Mouse (Mus musculus) adrenal gland, adult 8-10 months (tissue): ENCODE data around the gene Serinc4. TPM values are rescaled to one million over a fixed set of nuclear protein-coding genes. Genes with fewer than 3 reads are reported as not detected.
"Not testable (repeated sequence)": the region's sequence is repeated elsewhere in the genome, so short reads cannot be mapped to it uniquely, and the experiment has no call there.

ENCODE experiments used
- DNase-seq: peaks from one replicate; pipeline ENCODE4 v3.0.0; 2022
- total RNA-seq, 4 experiments: library from RNA; stranded (reverse); gene quantifications; 2 replicates each; pipeline ENCODE4 v1.2.4; 2022

Serinc4 gene
- total RNA-seq: under 1 TPM; 0.20 to 0.75 (median 0.28) TPM

DNA sequence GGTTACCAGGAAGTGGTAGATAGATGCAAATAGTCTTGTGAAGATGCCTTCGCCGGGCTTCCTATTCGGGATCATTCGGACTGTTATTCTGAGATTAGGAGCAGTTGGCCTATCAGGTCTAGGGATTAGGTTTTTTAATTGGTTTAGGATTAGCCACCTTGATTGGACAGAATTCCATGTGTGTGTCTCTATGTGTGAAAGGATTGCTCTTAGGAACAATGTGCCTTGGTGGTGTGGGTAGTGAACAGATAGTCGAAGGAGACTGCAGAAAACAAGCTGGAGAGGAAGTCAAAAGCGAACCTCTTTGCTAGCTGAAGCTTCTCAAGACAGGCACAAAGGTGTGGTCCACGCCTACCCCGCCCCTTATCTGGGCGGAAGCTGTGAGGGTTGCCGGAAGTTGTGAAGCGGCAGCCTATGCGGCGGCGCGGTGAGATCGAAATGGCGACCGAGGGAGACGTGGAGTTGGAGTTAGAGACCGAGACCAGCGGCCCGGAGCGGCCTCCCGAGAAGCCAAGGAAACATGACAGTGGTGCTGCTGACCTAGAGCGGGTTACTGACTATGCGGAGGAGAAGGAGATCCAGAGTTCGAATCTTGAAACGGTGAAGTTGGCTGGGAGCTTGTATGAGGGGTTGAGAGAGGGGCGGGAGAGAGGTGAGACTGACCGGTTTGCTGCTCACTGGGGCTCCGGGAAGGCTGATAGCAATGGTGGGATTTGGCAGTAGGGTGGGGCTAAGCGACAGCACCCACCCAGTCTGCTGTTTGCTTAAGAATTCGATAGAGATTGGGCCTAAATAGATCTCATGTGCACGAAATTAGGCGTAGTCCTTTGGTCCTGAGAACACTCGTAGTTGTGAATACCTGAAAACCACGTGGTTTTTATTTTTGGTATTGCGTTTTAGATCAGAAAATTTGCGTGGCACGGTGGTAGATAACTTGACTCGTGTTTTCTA lies at the start of gene Serinc4:
Gene Serinc4, minus strand, starts transcription at position 90 of the 951 bp plus-strand sequence.
- DNase-seq: peak; percentile 81

DNA sequence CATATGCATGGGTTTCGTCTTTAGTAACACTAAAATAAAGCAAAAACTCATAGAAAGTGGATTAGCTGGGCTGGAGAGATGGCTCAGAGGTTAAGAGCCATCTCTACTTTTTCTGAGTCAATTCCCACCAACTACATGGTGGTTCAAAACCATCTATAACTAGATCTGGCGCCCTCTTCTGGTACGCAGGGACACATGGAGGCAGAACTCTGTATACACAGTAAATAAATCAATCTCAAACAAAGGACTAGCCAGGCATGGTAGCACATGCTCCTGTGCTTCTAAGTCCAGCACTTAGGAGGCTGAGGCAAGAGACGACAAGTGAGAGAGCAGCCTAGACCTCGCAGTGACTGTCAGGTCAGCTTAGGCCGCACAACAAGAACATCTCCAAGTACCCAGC lies 45.0 kb upstream of the Serinc4 start:
- DNase-seq: not testable (repeated sequence)

DNA sequence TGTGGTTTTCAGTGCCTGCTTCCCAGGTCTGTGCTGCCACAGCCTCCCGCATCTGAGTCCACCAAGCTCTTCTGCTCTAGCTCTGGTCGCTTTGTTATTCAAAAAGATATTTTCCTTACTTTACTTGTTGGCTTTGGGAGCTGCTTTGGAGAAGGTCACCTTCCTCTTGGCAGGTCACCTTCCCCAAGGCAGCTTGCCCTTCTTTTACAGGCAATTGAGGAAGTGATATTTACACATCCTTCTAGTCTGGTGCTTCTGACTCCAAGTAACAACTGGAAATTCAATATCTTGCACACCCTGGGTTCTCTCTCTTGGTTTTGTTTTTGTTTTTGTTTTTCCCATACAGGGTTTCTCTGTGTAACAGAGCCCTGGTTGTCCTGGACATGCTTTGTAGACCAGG lies 27.8 kb upstream of the Serinc4 start:
- not testable (repeated sequence) for DNase-seq

DNA sequence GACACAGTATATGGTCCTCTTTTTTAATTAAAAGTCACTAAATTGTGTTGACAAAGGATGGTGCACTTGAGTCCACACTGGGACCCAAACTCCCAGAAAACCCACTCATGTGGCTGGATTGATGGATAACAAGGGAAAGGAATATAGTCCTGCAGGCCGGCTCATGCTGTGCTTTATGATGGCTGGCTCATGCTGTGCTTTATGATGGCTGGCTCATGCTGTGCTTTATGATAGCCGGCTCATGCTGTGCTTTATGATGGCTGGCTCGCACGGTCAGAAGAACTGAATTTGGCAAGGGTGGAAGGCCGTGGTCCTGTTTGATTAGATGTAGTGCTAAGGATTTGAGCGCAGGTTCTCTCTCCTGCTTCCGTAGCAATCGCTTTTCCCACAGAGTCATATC lies 27.0 kb upstream of the Serinc4 start:
- no peak for DNase-seq

DNA sequence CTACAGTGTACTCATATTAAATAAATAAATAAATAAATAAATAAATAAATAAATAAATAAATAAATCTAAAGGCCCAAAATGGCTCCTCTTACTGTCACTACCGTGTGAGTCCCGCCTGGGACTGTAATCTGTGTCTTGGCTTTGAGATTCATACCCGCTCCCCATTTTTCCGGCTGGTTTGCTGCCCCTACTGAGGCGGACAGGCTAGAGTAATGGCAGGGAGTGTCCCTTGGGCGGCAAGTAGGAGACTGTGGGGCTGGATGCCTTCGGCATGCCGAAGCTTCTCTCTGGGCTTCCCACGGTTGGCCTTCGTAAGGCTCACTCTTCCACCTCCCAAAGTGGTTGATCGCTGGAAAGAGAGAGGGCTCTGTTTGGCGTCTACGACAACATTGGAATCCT lies 24.3 kb upstream of the Serinc4 start:
- not testable (repeated sequence) for DNase-seq

DNA sequence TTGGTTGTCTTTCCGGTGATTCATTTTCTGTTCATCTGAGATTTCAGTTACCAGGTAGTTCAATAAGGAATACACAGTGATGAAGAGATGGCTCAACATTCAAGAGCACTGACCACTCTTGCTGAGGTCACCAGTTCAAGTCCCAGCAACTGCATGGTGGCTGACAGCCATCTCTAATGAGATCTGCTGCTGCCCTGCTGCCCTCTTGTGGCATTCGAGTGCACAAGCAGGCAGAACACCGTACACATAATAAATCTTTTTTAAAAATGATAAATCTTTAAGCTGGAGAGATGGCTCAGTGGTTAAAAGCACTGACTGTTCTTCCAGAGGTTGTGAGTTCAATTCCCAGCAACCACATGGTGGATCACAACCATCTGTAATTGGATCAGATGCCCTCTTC lies 23.9 kb upstream of the Serinc4 start:
- no peak for DNase-seq

DNA sequence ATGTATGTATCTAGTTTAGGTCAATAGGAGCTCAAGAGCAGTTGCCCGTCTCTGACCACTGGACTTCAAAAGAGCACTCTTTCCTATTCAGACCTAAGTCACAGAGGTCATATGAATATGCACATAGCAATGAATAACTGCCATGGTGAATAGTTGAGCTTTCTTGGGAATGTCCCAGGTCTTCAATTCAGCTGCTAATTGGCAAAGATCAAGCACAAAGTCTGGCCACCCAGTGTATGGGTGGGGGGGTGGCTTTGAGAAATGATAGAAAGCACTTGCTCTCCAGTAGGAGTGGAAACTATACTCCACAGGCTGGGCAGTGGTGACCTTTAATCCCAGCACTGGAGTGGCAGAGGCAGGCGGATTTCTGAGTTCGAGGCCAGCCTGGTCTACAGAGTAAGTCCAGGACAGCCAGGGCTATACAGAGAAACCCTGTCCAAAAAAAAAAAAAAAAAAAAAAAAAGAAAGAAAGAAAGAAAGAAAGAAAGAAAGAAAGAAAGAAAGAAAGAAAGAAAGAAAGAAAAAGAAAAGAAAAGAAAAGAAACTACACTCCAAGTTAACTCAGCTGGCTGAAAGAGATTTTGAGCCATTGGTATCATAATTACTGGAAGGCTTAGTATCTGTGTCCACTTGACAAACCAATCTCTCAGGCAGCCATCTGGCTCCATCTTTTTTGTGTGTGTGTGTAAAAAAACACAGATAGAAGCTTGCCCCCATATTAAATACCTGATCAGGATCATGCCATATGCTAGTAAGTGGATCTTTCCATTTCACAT lies 21.1 kb upstream of the Serinc4 start:
- DNase-seq: no peak

DNA sequence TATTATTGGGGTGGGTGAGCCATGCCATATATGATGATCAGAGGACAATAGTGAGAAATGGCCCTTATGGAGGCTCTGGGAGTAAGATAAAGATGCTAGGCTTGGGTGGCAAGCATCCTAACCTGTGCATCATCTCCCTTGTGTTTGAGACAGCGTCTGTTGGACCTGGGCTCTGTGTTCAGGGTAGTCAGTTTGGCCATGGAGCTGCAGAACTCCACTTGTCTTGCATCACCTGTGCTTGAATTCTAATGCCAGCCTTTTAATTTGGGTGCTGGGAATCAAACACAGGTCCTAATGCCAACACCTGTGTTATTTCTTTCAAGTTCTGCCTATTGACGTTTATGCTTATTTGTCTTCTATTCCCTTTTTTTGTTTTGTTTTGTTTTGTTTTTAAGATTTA lies 18.7 kb upstream of the Serinc4 start:
- DNase-seq: not testable (repeated sequence)

DNA sequence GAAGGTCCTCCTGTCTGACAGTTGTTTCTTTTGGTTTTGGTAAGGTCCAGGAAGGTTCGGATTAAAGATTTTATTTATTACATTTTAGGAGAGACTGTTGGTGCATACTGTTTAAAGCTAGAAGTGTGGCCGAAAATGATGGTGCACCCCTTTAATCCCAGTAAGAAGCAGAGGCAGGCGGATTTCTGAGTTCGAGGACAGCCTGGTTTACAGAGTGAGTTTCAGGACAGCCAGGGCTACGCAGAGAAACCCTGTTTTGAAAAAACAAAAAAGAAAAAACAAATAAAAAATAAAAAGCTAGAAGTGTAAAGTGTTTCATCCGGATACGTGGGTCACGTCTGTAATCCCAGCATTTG lies 17.6 kb upstream of the Serinc4 start:
- DNase-seq: no peak

DNA sequence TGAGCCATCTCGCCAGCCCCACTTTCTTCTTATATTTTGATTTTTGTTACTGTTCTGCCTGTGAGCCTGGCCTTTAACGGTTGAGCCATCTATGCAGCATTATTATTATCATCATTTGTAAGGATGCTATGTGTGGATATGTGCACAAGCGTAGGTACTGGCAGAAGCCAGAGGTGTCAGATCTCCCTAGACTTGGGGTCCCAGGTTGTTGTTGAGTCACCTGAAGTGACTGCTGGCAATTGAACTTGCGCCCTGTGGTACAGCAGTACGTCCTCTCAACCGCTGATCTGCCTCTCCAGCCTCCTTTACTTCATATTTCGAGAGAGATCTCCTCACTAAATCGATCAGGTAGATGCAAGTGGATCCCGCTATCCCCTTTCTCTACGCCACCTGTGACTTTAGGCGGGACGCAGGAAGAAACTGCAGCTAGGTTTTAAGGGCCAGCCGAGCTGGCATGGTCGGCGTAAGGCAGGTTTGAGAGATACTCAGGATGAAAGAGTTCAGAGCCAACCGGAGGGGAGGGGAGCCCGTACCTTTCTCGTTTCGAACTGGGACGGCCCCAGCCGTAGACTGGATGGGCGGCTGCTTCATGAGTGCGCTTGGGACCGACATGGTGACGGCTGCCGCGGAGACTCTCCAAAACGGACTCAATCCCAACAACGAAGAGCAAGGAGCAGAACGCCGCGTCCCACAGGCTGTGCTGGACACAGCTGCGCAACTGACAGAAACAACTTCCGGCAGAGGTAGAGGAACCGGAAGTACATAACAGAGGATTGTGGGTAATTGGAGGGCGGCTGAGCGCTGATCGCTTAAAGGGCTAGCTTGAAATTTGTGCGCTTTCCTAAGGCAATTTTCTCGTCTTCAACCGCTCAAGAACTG lies 17.0 kb upstream of the Serinc4 start, which contains the start of gene Mfap1b:
Gene Mfap1b, minus strand, starts transcription at position 767 of the 879 bp plus-strand sequence.
- DNase-seq: peak; percentile 76

DNA sequence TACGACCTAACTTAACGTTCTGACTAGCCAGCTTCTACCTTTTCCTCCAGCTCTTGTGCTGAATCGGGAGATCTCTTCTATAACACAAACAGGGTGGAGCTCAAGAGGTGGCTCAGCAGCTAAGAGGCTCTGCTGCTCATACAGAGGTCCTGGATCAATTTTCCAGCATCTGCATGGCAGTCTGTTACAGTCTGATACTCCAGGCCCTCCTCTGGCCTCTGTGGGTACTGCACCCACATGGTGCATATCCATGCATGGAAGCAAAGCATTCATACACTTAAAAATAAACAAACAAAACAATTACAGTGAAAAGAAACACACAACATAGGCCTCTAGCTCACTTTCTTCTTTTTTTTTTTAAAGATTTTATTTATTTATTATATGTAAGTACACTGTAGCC lies 16.2 kb upstream of the Serinc4 start:
- not testable (repeated sequence) for DNase-seq

DNA sequence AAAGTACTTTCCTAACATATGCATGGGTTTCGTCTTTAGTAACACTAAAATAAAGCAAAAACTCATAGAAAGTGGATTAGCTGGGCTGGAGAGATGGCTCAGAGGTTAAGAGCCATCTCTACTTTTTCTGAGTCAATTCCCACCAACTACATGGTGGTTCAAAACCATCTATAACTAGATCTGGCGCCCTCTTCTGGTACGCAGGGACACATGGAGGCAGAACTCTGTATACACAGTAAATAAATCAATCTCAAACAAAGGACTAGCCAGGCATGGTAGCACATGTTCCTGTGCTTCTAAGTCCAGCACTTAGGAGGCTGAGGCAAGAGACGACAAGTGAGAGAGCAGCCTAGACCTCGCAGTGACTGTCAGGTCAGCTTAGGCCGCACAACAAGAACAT lies 12.4 kb upstream of the Serinc4 start:
- DNase-seq: not testable (repeated sequence)

DNA sequence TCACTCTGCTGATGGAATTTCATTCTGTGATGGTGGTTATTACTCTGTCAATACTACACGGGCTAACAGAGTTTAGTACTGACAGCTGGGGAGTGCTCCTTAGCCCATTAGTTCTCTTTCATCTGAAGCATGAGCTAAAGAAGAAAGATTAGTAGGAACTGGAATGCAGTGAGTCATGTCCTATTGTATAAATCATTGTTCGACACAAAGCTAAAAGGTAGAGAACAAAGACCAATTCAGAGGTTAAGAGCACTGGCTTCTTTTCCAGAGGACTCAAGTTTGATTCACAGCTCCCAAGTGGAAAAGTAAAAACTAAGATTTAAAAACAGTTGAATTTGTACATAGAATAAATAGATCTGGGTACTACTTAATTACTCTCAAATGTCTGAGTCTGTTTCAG lies 3.5 kb upstream of the Serinc4 start:
- DNase-seq: no peak

DNA sequence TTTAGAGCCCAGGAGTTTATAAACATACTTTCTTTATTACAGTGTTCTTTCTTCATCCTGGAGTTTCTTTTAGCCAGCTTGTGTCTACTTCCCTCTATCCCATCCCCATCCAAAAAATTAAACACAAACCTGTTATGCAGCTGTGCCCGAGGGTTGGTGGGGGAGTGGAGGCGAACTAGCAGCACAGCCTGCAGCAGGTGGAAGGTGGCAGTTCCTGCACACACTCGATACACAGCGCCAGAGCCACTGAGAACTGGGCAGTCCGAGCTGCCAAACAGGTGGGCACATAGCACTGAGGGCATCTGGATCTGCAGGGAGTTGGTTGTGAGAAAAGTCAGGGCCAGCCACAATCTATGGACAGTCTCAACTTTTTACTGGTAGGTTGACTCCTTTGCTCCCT lies 1.0 kb downstream of the Serinc4 start:
- DNase-seq: no peak

DNA sequence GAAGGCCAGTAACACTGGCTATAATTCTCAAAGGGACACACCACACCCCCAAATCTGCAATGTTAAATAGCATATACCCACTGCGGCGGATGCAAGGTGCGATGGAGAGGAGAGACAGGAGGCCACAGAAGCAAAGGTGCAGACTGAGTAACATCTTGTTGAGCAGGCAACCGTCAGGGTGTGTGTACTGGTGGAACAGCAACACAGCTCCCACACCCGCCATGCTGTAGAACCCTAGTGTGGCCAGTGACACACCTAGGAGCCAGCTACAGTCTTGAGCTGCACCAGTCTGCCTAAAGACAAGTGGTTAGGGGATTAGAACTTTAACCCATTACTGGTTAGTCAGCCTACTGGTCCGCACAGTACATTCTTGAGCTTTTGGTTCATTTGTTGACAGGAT lies 2.7 kb downstream of the Serinc4 start:
- no peak for DNase-seq

DNA sequence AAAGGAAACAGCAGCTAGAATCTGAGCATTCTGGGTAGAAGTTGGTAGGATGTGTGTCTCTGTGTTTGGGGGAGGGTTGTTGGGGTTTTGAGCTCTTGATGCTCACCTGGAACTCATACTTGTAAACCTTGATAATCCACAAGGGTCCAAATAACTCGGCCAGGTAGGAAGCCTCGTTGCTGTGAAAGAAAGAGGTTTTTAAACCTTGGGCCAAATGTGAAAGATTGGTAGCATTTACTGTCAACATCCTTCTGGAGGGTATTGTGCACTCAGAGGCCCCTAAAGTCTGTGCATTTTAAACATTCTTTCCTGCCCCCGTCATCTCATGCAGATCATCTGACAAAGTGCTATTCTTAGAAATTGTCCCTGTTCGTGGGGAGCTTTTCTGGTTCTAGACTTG lies 3.6 kb downstream of the Serinc4 start, which contains the start of gene Hypk:
Gene Hypk, plus strand, starts transcription at position 301 of the 400 bp plus-strand sequence.
- no peak for DNase-seq

DNA sequence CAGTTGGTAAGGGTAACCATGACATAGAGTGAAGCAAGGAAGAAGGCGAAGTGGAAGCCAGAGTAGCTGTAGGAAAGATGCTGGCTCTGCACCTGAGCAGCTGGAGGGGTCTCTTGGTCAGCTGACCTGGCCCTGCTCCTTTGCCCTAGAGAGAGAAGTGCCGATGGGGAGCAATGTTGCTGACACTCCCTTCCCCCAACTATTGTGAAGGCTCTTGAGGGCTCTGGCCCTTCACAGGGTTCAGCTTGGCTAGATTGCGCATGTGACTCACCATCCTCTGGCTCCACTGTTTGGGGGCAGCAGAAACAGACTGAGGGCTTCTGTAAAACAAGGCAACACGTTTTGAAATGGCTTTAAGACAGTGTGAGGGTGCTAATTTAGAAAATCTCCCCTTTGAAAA lies 4.2 kb downstream of the Serinc4 start:
- no peak for DNase-seq

DNA sequence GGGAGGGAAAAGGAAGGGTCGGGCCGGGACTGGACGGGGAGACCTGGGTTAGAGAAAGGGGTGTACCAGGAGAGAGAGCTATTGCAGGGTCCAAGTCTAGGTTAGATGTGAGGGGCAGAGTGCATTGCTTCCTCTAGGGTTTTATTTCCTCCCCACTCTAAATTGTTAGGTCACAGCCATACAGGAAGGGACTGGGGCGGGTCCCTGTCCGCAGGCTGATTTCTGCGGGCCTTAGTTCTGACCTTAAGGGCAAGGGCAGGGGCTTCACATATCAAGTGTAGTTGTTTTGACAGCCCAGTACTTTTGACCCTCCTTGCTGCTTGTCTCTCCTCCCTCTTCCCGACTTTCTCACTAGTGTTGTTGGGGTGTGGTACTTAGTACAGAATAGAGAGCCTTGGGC lies 6.5 kb downstream of the Serinc4 start:
- peak; percentile 31 for DNase-seq

DNA sequence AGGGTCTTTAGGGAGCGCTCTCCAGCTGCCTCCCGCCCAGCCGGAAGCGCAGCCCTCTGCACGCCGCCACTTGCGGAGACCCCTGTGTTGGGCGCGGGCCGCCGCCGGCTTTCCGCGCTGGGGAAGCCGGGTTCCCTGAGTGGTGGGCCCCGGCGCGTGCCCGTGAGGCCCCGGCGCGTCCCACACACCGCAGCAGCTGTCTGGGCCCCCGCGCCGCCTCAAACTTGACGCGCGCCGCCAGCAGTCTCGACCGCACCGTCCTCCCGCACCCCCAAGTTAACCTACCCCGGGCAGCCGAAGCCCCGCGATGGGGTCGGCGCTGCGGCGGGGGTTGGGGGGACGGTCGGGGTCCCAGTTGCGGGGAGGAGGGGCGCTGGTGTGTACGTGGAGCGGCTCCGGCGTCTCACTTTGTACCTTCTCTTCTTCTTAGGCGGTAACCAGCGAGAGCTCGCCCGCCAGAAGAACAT lies 7.0 kb downstream of the Serinc4 start:
- peak; percentile 33 for DNase-seq

DNA sequence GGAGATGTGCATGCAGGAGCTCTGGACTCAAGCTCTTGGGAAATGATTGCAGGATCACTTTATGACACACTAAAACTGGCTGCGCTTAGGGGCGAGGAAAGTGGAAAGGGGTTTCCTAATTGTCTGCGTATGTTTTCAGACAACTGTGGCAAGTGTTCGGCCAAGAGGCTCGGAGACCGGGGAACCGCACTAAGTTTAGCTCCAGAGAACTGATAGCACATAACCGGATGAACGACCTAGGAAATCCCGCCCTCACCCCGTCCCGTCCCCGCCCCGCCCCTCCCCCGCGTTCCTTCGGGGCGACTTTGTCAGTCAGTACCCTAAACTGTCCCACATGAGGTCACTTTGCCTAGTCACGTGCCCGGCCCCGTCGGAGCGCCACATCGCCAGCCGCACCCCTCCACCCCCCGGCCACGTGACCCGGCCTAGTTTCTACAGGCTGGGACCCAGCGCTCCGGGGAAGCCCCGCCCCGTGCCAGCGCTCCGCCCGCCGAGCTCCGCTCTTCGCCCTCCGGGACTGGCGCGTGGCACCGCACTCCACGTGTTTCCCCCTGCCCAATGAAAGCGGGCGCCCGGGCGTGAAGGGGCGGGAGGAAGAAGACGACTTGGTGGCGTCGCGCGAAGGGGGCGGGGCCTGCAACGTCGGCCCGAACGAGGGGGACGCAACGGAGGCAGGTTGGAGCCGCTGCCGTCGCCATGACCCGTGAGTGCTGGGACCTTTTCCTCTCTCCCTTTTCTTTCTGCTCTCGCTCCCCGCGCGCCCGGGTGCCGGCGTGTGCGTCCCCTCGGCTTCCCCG lies 7.6 kb downstream of the Serinc4 start, which contains the start of gene Serf2:
Gene Serf2, plus strand, starts transcription at position 457 of the 797 bp plus-strand sequence.
- DNase-seq: peak; percentile 100

DNA sequence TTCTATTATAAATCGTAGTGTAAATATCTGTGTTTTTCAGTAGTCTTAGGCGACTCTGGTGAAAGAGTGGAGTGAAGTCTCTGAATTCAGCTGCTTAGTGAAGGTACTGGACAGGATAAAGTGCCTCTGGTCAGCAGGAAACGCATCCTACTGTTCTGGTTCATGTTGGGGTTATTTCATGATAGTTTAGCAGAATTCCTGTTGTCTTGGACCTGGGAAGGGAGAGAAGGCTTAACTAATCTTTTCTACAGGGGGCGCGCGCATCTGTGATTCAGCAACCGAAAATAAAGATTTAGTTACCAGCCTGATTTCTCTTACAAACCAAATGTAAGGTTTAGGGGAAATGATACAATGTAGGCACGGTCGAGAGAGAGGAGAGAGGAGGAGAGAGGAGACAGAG lies 8.4 kb downstream of the Serinc4 start:
- no peak for DNase-seq
